In genomic region chr5:38102945-38103344, GRCm38 (mm10) we compare ENCODE assay signal across 24 mouse cellular contexts. TPM values are rescaled to one million over a fixed set of nuclear protein-coding genes. Genes with fewer than 3 reads are reported as not detected.
DNase-seq lines count a peak whose midpoint lies in the region; ATAC-seq lines count a peak whose summit lies in the region.
"Had no signal": no experiment of that assay in that cellular context is flagged by ENCODE, and none has a peak within 500 bp of the region (broad histone marks: within the 10 kb centered on the region; RNA-seq: fewer than 3 reads in every experiment).

No protein-coding gene starts in this region.

- no peak overlapping the region for H3K4me3 ChIP-seq in intestine, embryonic 16.5 days (ENCODE audit: low read length)
- no peak overlapping the region for H3K4me3 ChIP-seq in liver, embryonic 11.5 days (ENCODE audit: low read depth, low read length)
- no peak overlapping the region for H3K4me3 ChIP-seq in heart, embryonic 10.5 days

- peak; percentile 15 for DNase-seq in ES-CJ7 (ENCODE audit: low read depth, low spot score)
- peak; percentile 77 for DNase-seq in R1 (ENCODE audit: low read depth, low spot score)
- peak; percentile 58 for DNase-seq in ZHBTc4 (ENCODE audit: low read depth, low spot score)
- no peak for DNase-seq in liver, embryonic 11.5 days (ENCODE audit: low spot score)
- DNase-seq in heart, embryonic 10.5 days (ENCODE audit: low spot score) = no peak
- DNase-seq: adrenal gland, adult 2 months; adrenal gland, adult 8-10 months; adrenal gland, postnatal 10 days; adrenal gland, postnatal 14 days; adrenal gland, postnatal 25 days; adrenal gland, postnatal 36 days; B cell, adult 2 months; cerebellum, adult 11 months; cerebellum, adult 11-12 months; cerebellum, adult 18-20 months; cerebellum, adult 2 months; cerebellum, adult 8-10 months; cerebellum, adult 9-10 months had no signal

- H3K36me3 ChIP-seq in intestine, embryonic 16.5 days (ENCODE audit: control insufficient read depth, insufficient read depth, low read length) = no peaks in the 10 kb centered on the region
- no peaks in the 10 kb centered on the region for H3K36me3 ChIP-seq in liver, embryonic 11.5 days (ENCODE audit: control insufficient read depth, insufficient read depth, low read length)
- H3K36me3 ChIP-seq in heart, embryonic 10.5 days = peaks cover 28% of the 10 kb centered on the region; the same call in 1 of the 2 replicates

- H3K9ac ChIP-seq in intestine, embryonic 16.5 days (ENCODE audit: low read depth, low read length) = no peak overlapping the region
- no peak overlapping the region for H3K9ac ChIP-seq in liver, embryonic 11.5 days (ENCODE audit: low read depth, low read length)

- no peak overlapping the region for H3K4me2 ChIP-seq in intestine, embryonic 16.5 days (ENCODE audit: low read depth, low read length)
- no peak overlapping the region for H3K4me2 ChIP-seq in liver, embryonic 11.5 days

- no peaks in the 10 kb centered on the region for H3K4me1 ChIP-seq in intestine, embryonic 16.5 days (ENCODE audit: control insufficient read depth, insufficient read depth, low read length)
- H3K4me1 ChIP-seq in liver, embryonic 11.5 days (replicated peaks; ENCODE audit: control insufficient read depth, insufficient read depth, low read length) = no peaks in the 10 kb centered on the region
- H3K4me1 ChIP-seq in heart, embryonic 10.5 days = no peaks in the 10 kb centered on the region

- no peak overlapping the region for H3K27ac ChIP-seq in intestine, embryonic 16.5 days (ENCODE audit: low read length)
- H3K27ac ChIP-seq in liver, embryonic 11.5 days (ENCODE audit: low read depth, low read length) = no peak overlapping the region
- no peak overlapping the region for H3K27ac ChIP-seq in heart, embryonic 10.5 days

- H3K9me3 ChIP-seq in intestine, embryonic 16.5 days (ENCODE audit: control insufficient read depth, low read length) = no peaks in the 10 kb centered on the region
- H3K9me3 ChIP-seq in liver, embryonic 11.5 days (ENCODE audit: control insufficient read depth, low read length) = no peaks in the 10 kb centered on the region
- no peaks in the 10 kb centered on the region for H3K9me3 ChIP-seq in heart, embryonic 10.5 days
- H3K9me3 ChIP-seq: G1E had no signal

- ATAC-seq in intestine, embryonic 16.5 days = no peak
- no peak for ATAC-seq in liver, embryonic 11.5 days (replicated peaks; ENCODE audit: low FRiP score)
- ATAC-seq: activated CD4-positive, CD25-positive, alpha-beta regulatory T cell, adult 4 months; CD4-positive, CD25-positive, alpha-beta regulatory T cell, adult 4 months; Patski had no signal

- WGBS in intestine, embryonic 16.5 days = 91% methylated on average over 2 of the region's 2 CpGs
- WGBS in liver, embryonic 11.5 days = 83% methylated on average over 2 of the region's 2 CpGs
- 85% methylated on average over 2 of the region's 2 CpGs for WGBS in heart, embryonic 10.5 days

- H3K27me3 ChIP-seq in intestine, embryonic 16.5 days (replicated peaks; ENCODE audit: control insufficient read depth, insufficient read depth, low read length) = no peaks in the 10 kb centered on the region
- H3K27me3 ChIP-seq in liver, embryonic 11.5 days (replicated peaks; ENCODE audit: control insufficient read depth, insufficient read depth, low read length) = no peaks in the 10 kb centered on the region
- no peaks in the 10 kb centered on the region for H3K27me3 ChIP-seq in heart, embryonic 10.5 days (ENCODE audit: insufficient read depth, poor library complexity, severe bottlenecking)
- H3K27me3 ChIP-seq: CH12.LX, Patski had no signal

RNA-seq across cellular contexts. Expression of gene Nsg1, which starts 56.8 kb away (rescaled TPM):
- polyA plus RNA-seq in intestine, embryonic 16.5 days (2015; fragmentation: Nextera tagmentation; extraction: Ambion mirVana) = 44.1 and 50.3 TPM in 2 replicates
- polyA plus RNA-seq in liver, embryonic 11.5 days (2014; fragmentation: Nextera tagmentation; extraction: Ambion mirVana) = 5.6 and 7.8 TPM in 2 replicates
- 17.4 and 32.6 TPM in 2 replicates for polyA plus RNA-seq in heart, embryonic 10.5 days (2016; fragmentation: Nextera tagmentation; extraction: Ambion mirVana)
- polyA plus RNA-seq: G1E had no signal

Comparison
In these comparisons a context has a peak if more than half of its experiments do, and no peak if none do; other contexts are left out.
1. DNase-seq: peak in ES-CJ7 (single experiment), R1 (single experiment) and ZHBTc4 (single experiment); none in liver, embryonic 11.5 days (single experiment) and heart, embryonic 10.5 days (single experiment).